Mouse (Mus musculus): ENCODE data around the gene Irf2bp2. TPM values are rescaled to one million over a fixed set of nuclear protein-coding genes. Genes with fewer than 3 reads are reported as not detected.

Gene Irf2bp2
- polyA plus RNA-seq, 1 experiment: 163 TPM

GRCm38 (mm10) chr8:126583018-126583417 is 10.8 kb downstream of the Irf2bp2 start:
- H3K4me3 ChIP-seq (ENCODE audit: insufficient read depth, low read length): no peak overlapping the region
- peak overlapping the region; percentile 77 for H3K27ac ChIP-seq (ENCODE audit: insufficient read depth, low read depth, low read length)
- peaks cover 41% of the 10 kb centered on the region for H3K4me1 ChIP-seq (ENCODE audit: control insufficient read depth, insufficient read depth, low read length)
- TF ChIP-seq CTCF (IDR thresholded peaks at IDR 0.05; ENCODE audit: low read depth, low read length) (no peak), POLR2A (IDR thresholded peaks at IDR 0.05; ENCODE audit: borderline replicate concordance, low read depth, low read length) (no peak)

- Histone ChIP-seq H3K4me1 (ENCODE audit: control insufficient read depth, insufficient read depth, low read length) (peaks cover 41% of the 10 kb centered on the region), H3K4me3 (ENCODE audit: insufficient read depth, low read length) (no peak overlapping the region), H3K27ac (ENCODE audit: insufficient read depth, low read depth, low read length) (peak overlapping the region; percentile 77)
- TF ChIP-seq POLR2A (IDR thresholded peaks at IDR 0.05; ENCODE audit: borderline replicate concordance, low read depth, low read length) (no peak), CTCF (IDR thresholded peaks at IDR 0.05; ENCODE audit: low read depth, low read length) (peak; percentile 68)
Measured at GRCm38 (mm10) chr8:126582509-126582908, 11.3 kb downstream of the Irf2bp2 start.

GRCm38 (mm10) chr8:126581662-126582061 is 12.1 kb downstream of the Irf2bp2 start:
- TF ChIP-seq CTCF (IDR thresholded peaks at IDR 0.05; ENCODE audit: low read depth, low read length): no peak
- no peak for TF ChIP-seq POLR2A (IDR thresholded peaks at IDR 0.05; ENCODE audit: borderline replicate concordance, low read depth, low read length)
- H3K4me1 ChIP-seq (ENCODE audit: control insufficient read depth, insufficient read depth, low read length): peaks cover 41% of the 10 kb centered on the region
- H3K27ac ChIP-seq (ENCODE audit: insufficient read depth, low read depth, low read length): no peak overlapping the region
- H3K4me3 ChIP-seq (ENCODE audit: insufficient read depth, low read length): no peak overlapping the region

GRCm38 (mm10) chr8:126580826-126581225 is 13.0 kb downstream of the Irf2bp2 start:
- Histone ChIP-seq H3K4me1 (ENCODE audit: control insufficient read depth, insufficient read depth, low read length) (peaks cover 37% of the 10 kb centered on the region), H3K27ac (ENCODE audit: insufficient read depth, low read depth, low read length) (peak overlapping the region; percentile 20), H3K4me3 (ENCODE audit: insufficient read depth, low read length) (no peak overlapping the region)
- TF ChIP-seq POLR2A (IDR thresholded peaks at IDR 0.05; ENCODE audit: borderline replicate concordance, low read depth, low read length) (no peak), CTCF (IDR thresholded peaks at IDR 0.05; ENCODE audit: low read depth, low read length) (no peak)

GRCm38 (mm10) chr8:126580086-126580485 is 13.7 kb downstream of the Irf2bp2 start:
- Histone ChIP-seq H3K4me1 (ENCODE audit: control insufficient read depth, insufficient read depth, low read length) (peaks cover 32% of the 10 kb centered on the region), H3K27ac (ENCODE audit: insufficient read depth, low read depth, low read length) (no peak overlapping the region), H3K4me3 (ENCODE audit: insufficient read depth, low read length) (no peak overlapping the region)
- TF ChIP-seq CTCF (IDR thresholded peaks at IDR 0.05; ENCODE audit: low read depth, low read length): no peak
- no peak for TF ChIP-seq POLR2A (IDR thresholded peaks at IDR 0.05; ENCODE audit: borderline replicate concordance, low read depth, low read length)

- no peak overlapping the region for H3K27ac ChIP-seq (ENCODE audit: insufficient read depth, low read depth, low read length)
- H3K4me1 ChIP-seq (ENCODE audit: control insufficient read depth, insufficient read depth, low read length): peaks cover 30% of the 10 kb centered on the region
- no peak for TF ChIP-seq POLR2A (IDR thresholded peaks at IDR 0.05; ENCODE audit: borderline replicate concordance, low read depth, low read length)
- no peak for TF ChIP-seq CTCF (IDR thresholded peaks at IDR 0.05; ENCODE audit: low read depth, low read length)
- no peak overlapping the region for H3K4me3 ChIP-seq (ENCODE audit: insufficient read depth, low read length)
Measured at GRCm38 (mm10) chr8:126578641-126579040, 15.1 kb downstream of the Irf2bp2 start.

GRCm38 (mm10) chr8:126576919-126577318 is 16.9 kb downstream of the Irf2bp2 start:
- no peak overlapping the region for H3K27ac ChIP-seq (ENCODE audit: insufficient read depth, low read depth, low read length)
- no peak overlapping the region for H3K4me3 ChIP-seq (ENCODE audit: insufficient read depth, low read length)
- no peak for TF ChIP-seq POLR2A (IDR thresholded peaks at IDR 0.05; ENCODE audit: borderline replicate concordance, low read depth, low read length)
- H3K4me1 ChIP-seq (ENCODE audit: control insufficient read depth, insufficient read depth, low read length): peaks cover 34% of the 10 kb centered on the region

GRCm38 (mm10) chr8:126576086-126576485 is 17.7 kb downstream of the Irf2bp2 start:
- Histone ChIP-seq H3K27ac (ENCODE audit: insufficient read depth, low read depth, low read length) (no peak overlapping the region), H3K4me3 (ENCODE audit: insufficient read depth, low read length) (no peak overlapping the region), H3K4me1 (ENCODE audit: control insufficient read depth, insufficient read depth, low read length) (peaks cover 35% of the 10 kb centered on the region)
- TF ChIP-seq POLR2A (IDR thresholded peaks at IDR 0.05; ENCODE audit: borderline replicate concordance, low read depth, low read length) (no peak), CTCF (IDR thresholded peaks at IDR 0.05; ENCODE audit: low read depth, low read length) (no peak)

GRCm38 (mm10) chr8:126574882-126575637 is 18.7 kb downstream of the Irf2bp2 start:
- TF ChIP-seq POLR2A (IDR thresholded peaks at IDR 0.05; ENCODE audit: borderline replicate concordance, low read depth, low read length) (no peak), CTCF (IDR thresholded peaks at IDR 0.05; ENCODE audit: low read depth, low read length) (no peak)
- Histone ChIP-seq H3K4me3 (ENCODE audit: insufficient read depth, low read length) (no peak overlapping the region), H3K27ac (ENCODE audit: insufficient read depth, low read depth, low read length) (no peak overlapping the region), H3K4me1 (ENCODE audit: control insufficient read depth, insufficient read depth, low read length) (peaks cover 38% of the 10 kb centered on the region)

- Histone ChIP-seq H3K27ac (ENCODE audit: insufficient read depth, low read depth, low read length) (no peak overlapping the region), H3K4me1 (ENCODE audit: control insufficient read depth, insufficient read depth, low read length) (peaks cover 50% of the 10 kb centered on the region), H3K4me3 (ENCODE audit: insufficient read depth, low read length) (no peak overlapping the region)
- TF ChIP-seq CTCF (IDR thresholded peaks at IDR 0.05; ENCODE audit: low read depth, low read length) (no peak), POLR2A (IDR thresholded peaks at IDR 0.05; ENCODE audit: borderline replicate concordance, low read depth, low read length) (no peak)
Measured at GRCm38 (mm10) chr8:126573878-126574277, 19.9 kb downstream of the Irf2bp2 start.
